Mouse (Mus musculus) MN1 (cell line): Measurements from ENCODE around the gene Inpp5a.

ENCODE experiments used
- DNase-seq: peaks from one replicate; pipeline ENCODE4 v3.0.0-alpha.2; 2016; ENCODE audit warnings: low spot score

Inpp5a gene

GRCm38 (mm10) chr7:139441022-139441421 lies 52.1 kb downstream of the Inpp5a start:
- no peak for DNase-seq

- DNase-seq: peak; percentile 61
Measured at GRCm38 (mm10) chr7:139441761-139442211, 52.9 kb downstream of the Inpp5a start.

GRCm38 (mm10) chr7:139445621-139446020 lies 56.7 kb downstream of the Inpp5a start:
- DNase-seq: no peak

GRCm38 (mm10) chr7:139447381-139447780 lies 58.5 kb downstream of the Inpp5a start:
- DNase-seq: no peak

GRCm38 (mm10) chr7:139450186-139450998 lies 61.5 kb downstream of the Inpp5a start:
- no peak for DNase-seq

GRCm38 (mm10) chr7:139451711-139452110 lies 62.8 kb downstream of the Inpp5a start:
- no peak for DNase-seq

- no peak for DNase-seq
Measured at GRCm38 (mm10) chr7:139452199-139452598, 63.3 kb downstream of the Inpp5a start.

- no peak for DNase-seq
Measured at GRCm38 (mm10) chr7:139453198-139453597, 64.3 kb downstream of the Inpp5a start.

- no peak for DNase-seq
Measured at GRCm38 (mm10) chr7:139454285-139454684, 65.4 kb downstream of the Inpp5a start.

- no peak for DNase-seq
Measured at GRCm38 (mm10) chr7:139456759-139457158, 67.8 kb downstream of the Inpp5a start.

GRCm38 (mm10) chr7:139461344-139461743 lies 72.4 kb downstream of the Inpp5a start:
- DNase-seq: no peak

GRCm38 (mm10) chr7:139462142-139462541 lies 73.2 kb downstream of the Inpp5a start:
- DNase-seq: no peak

GRCm38 (mm10) chr7:139465538-139465937 lies 76.6 kb downstream of the Inpp5a start:
- DNase-seq: peak; percentile 33

- DNase-seq: no peak
Measured at GRCm38 (mm10) chr7:139466484-139467176, 77.7 kb downstream of the Inpp5a start.

- DNase-seq: no peak
Measured at GRCm38 (mm10) chr7:139467177-139467895, 78.4 kb downstream of the Inpp5a start.

- DNase-seq: peak; percentile 56
Measured at GRCm38 (mm10) chr7:139467896-139468279, 79.0 kb downstream of the Inpp5a start.

- peak; percentile 37 for DNase-seq
Measured at GRCm38 (mm10) chr7:139468440-139468839, 79.5 kb downstream of the Inpp5a start.

GRCm38 (mm10) chr7:139469457-139469856 lies 80.5 kb downstream of the Inpp5a start:
- DNase-seq: no peak

- DNase-seq: no peak
Measured at GRCm38 (mm10) chr7:139470481-139470880, 81.6 kb downstream of the Inpp5a start.

- no peak for DNase-seq
Measured at GRCm38 (mm10) chr7:139472052-139472451, 83.1 kb downstream of the Inpp5a start.

GRCm38 (mm10) chr7:139472865-139473549 lies 84.1 kb downstream of the Inpp5a start:
- peak; percentile 81 for DNase-seq

- peak; percentile 20 for DNase-seq
Measured at GRCm38 (mm10) chr7:139475896-139476295, 87.0 kb downstream of the Inpp5a start.
